Mouse (Mus musculus) NIH3T3 (cell line): ENCODE results near the gene Hdhd3.
A peak's percentile ranks its signal among the peaks of the same experiment; 100 is the strongest.

Experiments
- DNase-seq: peaks from one replicate; pipeline ENCODE4 v3.0.0-alpha.2; 2012; ENCODE audit warnings: low read depth

Gene Hdhd3

GRCm38 (mm10) chr4:62475793-62476192 lies 27.5 kb downstream of the Hdhd3 start:
- DNase-seq, result no peak

GRCm38 (mm10) chr4:62475131-62475530 lies 28.1 kb downstream of the Hdhd3 start:
- no peak for DNase-seq

GRCm38 (mm10) chr4:62472071-62472470 lies 31.2 kb downstream of the Hdhd3 start:
- no peak for DNase-seq

GRCm38 (mm10) chr4:62470598-62471051 lies 32.6 kb downstream of the Hdhd3 start, which contains the start of gene Wdr31:
Gene Wdr31 (minus strand): TSS chr4:62470896.
- DNase-seq, result peak; percentile 94

- peak; percentile 22 for DNase-seq
These were observed 35.1 kb downstream of the Hdhd3 start for GRCm38 (mm10) chr4:62468158-62468557.

GRCm38 (mm10) chr4:62463124-62463523 lies 40.1 kb downstream of the Hdhd3 start:
- DNase-seq, result no peak

- DNase-seq, result no peak
These were observed 42.9 kb downstream of the Hdhd3 start for GRCm38 (mm10) chr4:62460348-62460747.

- no peak for DNase-seq
These were observed 44.2 kb downstream of the Hdhd3 start for GRCm38 (mm10) chr4:62459081-62459480.

- DNase-seq, result peak; percentile 72
These were observed 48.3 kb downstream of the Hdhd3 start for GRCm38 (mm10) chr4:62454995-62455394.
